Mouse (Mus musculus) thymus, postnatal 4 days (tissue): ENCODE results near the gene Engase.

Source experiments
- DNase-seq: peaks from one replicate; pipeline ENCODE4 v3.0.0; 2021

Engase gene

GRCm38 (mm10) chr11:118490566-118491218, 14.1 kb downstream of the Engase start:
- peak; percentile 97 for DNase-seq

- no peak for DNase-seq
Measured at GRCm38 (mm10) chr11:118491230-118491629, 14.6 kb downstream of the Engase start.

- DNase-seq: no peak
Measured at GRCm38 (mm10) chr11:118493458-118493857, 16.8 kb downstream of the Engase start.

GRCm38 (mm10) chr11:118494001-118494737, 17.5 kb downstream of the Engase start:
- DNase-seq: no peak

- no peak for DNase-seq
Measured at GRCm38 (mm10) chr11:118495065-118495464, 18.4 kb downstream of the Engase start.

GRCm38 (mm10) chr11:118496066-118496689, 19.5 kb downstream of the Engase start:
- DNase-seq: no peak

- no peak for DNase-seq
Measured at GRCm38 (mm10) chr11:118502990-118503389, 26.4 kb downstream of the Engase start.

- peak; percentile 53 for DNase-seq
Measured at GRCm38 (mm10) chr11:118503418-118504179, 27.0 kb downstream of the Engase start.

- DNase-seq: no peak
Measured at GRCm38 (mm10) chr11:118504180-118504454, 27.5 kb downstream of the Engase start.

- no peak for DNase-seq
Measured at GRCm38 (mm10) chr11:118507095-118507494, 30.5 kb downstream of the Engase start.

- peak; percentile 83 for DNase-seq
Measured at GRCm38 (mm10) chr11:118507904-118508303, 31.3 kb downstream of the Engase start.

GRCm38 (mm10) chr11:118508341-118508740, 31.7 kb downstream of the Engase start:
- no peak for DNase-seq

- DNase-seq: no peak
Measured at GRCm38 (mm10) chr11:118511851-118512250, 35.2 kb downstream of the Engase start.

GRCm38 (mm10) chr11:118512257-118512910, 35.8 kb downstream of the Engase start:
- no peak for DNase-seq

GRCm38 (mm10) chr11:118517924-118518323, 41.3 kb downstream of the Engase start:
- no peak for DNase-seq

- no peak for DNase-seq
Measured at GRCm38 (mm10) chr11:118518743-118519142, 42.1 kb downstream of the Engase start.

GRCm38 (mm10) chr11:118520251-118520650, 43.6 kb downstream of the Engase start:
- no peak for DNase-seq

GRCm38 (mm10) chr11:118520932-118521331, 44.3 kb downstream of the Engase start:
- DNase-seq: no peak

- DNase-seq: no peak
Measured at GRCm38 (mm10) chr11:118523496-118524145, 47.0 kb downstream of the Engase start.

- no peak for DNase-seq
Measured at GRCm38 (mm10) chr11:118525059-118525458, 48.4 kb downstream of the Engase start.

GRCm38 (mm10) chr11:118528761-118529160, 52.1 kb downstream of the Engase start:
- DNase-seq: no peak

GRCm38 (mm10) chr11:118530313-118530712, 53.7 kb downstream of the Engase start:
- DNase-seq: no peak
